Mouse (Mus musculus) erythroblast, embryonic 14.5 days (primary cell): Measurements from ENCODE around the gene Gm28051. TPM values are rescaled to one million over a fixed set of nuclear protein-coding genes. Genes with fewer than 3 reads are reported as not detected.

Experiments used
- H3K27me3 ChIP-seq: 2 replicates; pipeline ENCODE4 v1.6.1; 2012; ENCODE audit warnings: inconsistent platforms; ENCODE audit not compliant: control insufficient read depth
- H3K36me3 ChIP-seq: 2 replicates; pipeline ENCODE4 v1.6.1; 2012; ENCODE audit warnings: mild to moderate bottlenecking, inconsistent platforms; ENCODE audit not compliant: control insufficient read depth
- H3K4me1 ChIP-seq: 2 replicates; pipeline ENCODE4 v1.6.1; 2012; ENCODE audit warnings: inconsistent platforms; ENCODE audit not compliant: control insufficient read depth
- H3K4me3 ChIP-seq: replicated peaks from 2 replicates; pipeline ENCODE3; 2012; ENCODE audit warnings: moderate library complexity, mild to moderate bottlenecking, inconsistent platforms
- H3K9me3 ChIP-seq: 2 replicates; pipeline ENCODE4 v1.6.1; 2012; ENCODE audit warnings: low read length, inconsistent platforms, mixed read lengths; ENCODE audit not compliant: control insufficient read depth
- GATA1 ChIP-seq: IDR thresholded peaks from 2 replicates; pipeline ENCODE4 v1.6.1; 2012; ENCODE audit warnings: low read length, inconsistent platforms, mixed read lengths
- TAL1 ChIP-seq: IDR thresholded peaks from 3 replicates; pipeline ENCODE4 v1.6.1; 2012; ENCODE audit warnings: low read length, inconsistent platforms, mixed read lengths
- polyA plus RNA-seq: library from polyadenylated mRNA; stranded (reverse); fragments of >175 nt; gene quantifications from 2 replicates; pipeline ENCODE4 v1.2.3, GENCODE M21; 2012

The Gm28051 gene
- polyA plus RNA-seq, 1 experiment = not detected

DNA sequence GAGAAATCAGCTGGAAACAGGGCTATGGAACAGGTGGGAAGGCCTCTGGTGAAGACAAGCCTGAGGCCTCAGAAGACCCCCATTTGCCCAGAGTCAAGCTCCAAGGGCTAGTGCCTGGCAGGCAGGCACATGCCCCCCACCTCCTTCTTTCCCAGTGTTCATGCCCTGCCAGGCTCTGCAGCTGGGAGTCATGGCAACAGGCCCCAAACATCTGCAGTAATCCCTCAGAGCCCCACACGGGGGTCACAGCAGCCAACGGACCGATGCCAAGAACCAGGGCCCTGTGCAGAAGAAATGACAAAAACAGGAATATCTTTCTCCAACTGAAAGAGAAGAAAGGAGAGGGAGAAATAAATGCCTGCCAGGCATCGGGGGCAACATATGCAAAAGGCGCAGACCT is 73.6 kb downstream of the Gm28051 start:
- H3K4me1 ChIP-seq = peaks cover 8% of the 10 kb centered on the region

DNA sequence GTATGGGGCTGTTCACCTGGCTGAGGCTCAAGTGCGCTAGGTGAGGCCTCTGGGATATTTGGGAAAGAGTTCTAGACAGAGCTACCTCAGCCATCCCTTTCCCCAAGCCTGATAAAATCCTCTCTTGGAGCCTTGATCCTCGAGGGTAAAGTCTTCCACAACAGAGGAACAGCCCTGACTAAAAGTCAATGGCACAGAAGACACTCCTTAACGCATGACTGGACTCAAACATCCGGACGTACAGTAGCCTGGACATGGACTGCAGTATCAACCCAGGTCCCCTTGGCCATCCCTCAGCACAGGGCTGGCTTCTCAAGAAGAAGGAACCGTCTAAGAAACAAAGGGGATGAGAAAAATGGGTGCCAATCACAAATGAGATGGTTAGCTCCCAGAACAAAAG is 74.1 kb downstream of the Gm28051 start:
- Histone ChIP-seq H3K9me3 (no peaks in the 10 kb centered on the region), H3K27me3 (no peaks in the 10 kb centered on the region), H3K4me3 (no peak overlapping the region), H3K36me3 (no peaks in the 10 kb centered on the region), H3K4me1 (peaks cover 8% of the 10 kb centered on the region)
- TF ChIP-seq GATA1 (no peak), TAL1 (no peak)

More for the DNA sequence above, 73.6 kb downstream of the Gm28051 start:
- H3K9me3 ChIP-seq = no peaks in the 10 kb centered on the region
- TF ChIP-seq GATA1 (no peak), TAL1 (no peak)
- H3K36me3 ChIP-seq = no peaks in the 10 kb centered on the region
- H3K27me3 ChIP-seq = no peaks in the 10 kb centered on the region
- H3K4me3 ChIP-seq = no peak overlapping the region

DNA sequence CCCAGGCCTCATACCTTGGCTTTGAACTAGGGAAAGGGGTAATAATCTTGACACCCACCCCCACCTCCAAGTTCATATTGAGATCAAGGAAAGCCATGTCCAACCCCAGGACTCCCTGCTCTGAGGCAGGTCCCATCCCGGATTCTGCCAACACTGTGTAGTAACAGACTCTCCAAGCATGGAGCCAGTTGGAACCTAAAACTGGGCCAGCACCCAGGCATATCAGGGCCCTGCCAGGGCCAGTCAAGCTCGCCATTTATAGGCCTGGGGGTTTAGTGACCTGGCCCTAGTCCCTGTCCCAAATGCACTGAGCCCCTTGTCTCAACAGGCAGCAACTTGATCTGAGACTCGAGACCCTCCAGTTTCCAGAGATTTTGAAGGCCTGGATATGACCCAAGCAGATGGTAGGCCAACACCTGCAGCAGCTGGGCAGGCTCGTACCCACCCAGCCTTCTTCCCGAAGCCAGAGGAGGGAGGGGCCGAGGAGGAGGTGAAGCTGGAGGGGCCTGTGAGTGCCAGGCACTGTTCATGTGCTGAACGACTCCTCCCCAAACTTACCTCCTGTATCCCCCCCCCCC is 74.8 kb downstream of the Gm28051 start:
- TF ChIP-seq TAL1 (no peak), GATA1 (no peak)
- Histone ChIP-seq H3K9me3 (no peaks in the 10 kb centered on the region), H3K4me1 (peaks cover 5% of the 10 kb centered on the region)

DNA sequence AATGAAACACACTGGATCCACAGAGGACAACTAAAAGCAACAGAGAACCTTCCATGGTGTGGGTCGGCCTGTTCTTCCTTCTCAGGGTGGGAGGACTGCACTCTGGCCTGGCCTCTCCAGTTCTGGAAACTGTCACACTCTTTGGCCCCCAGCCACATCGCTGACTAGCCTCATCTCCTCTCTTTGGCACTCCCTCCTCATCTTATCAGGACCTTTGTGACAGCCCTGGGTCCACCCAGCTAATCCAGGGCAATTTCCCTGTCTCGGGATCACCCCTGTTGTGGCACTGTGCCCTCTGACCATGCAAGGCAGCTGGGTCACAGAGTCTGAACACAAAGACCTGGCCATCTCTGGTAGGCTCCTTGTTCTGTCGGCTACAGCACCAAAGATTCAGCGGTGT is 75.5 kb downstream of the Gm28051 start:
- no peak overlapping the region for H3K4me3 ChIP-seq

More for the DNA sequence above, 74.8 kb downstream of the Gm28051 start:
- Histone ChIP-seq H3K4me3 (no peak overlapping the region), H3K27me3 (no peaks in the 10 kb centered on the region), H3K36me3 (no peaks in the 10 kb centered on the region)

DNA sequence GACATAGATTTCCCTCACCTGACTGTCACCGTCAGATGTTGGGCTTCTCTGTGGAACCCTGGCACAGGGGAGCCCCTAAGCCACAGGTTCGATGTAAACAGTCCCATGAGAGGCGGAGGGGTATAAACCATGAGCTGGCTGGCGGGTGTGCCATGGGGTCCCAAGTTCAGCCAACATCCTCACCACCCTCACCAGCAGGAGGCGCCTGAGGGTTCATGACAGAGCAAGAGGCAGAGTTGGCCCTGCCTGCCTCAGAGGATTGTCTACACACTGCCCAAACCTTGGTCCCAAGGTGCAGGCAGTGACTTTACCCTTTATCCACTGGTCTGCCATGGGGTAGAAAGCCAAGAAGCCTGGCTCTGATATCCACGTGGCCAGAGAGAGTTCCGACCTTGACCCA is 76.0 kb downstream of the Gm28051 start:
- Histone ChIP-seq H3K4me3 (no peak overlapping the region), H3K36me3 (no peaks in the 10 kb centered on the region), H3K9me3 (no peaks in the 10 kb centered on the region), H3K4me1 (peaks cover 5% of the 10 kb centered on the region), H3K27me3 (no peaks in the 10 kb centered on the region)
- no peak for TF ChIP-seq TAL1
- TF ChIP-seq GATA1 = no peak

More for the DNA sequence above, 75.5 kb downstream of the Gm28051 start:
- H3K9me3 ChIP-seq = no peaks in the 10 kb centered on the region
- peaks cover 5% of the 10 kb centered on the region for H3K4me1 ChIP-seq
- no peaks in the 10 kb centered on the region for H3K36me3 ChIP-seq
- H3K27me3 ChIP-seq = no peaks in the 10 kb centered on the region
- no peak for TF ChIP-seq GATA1

DNA sequence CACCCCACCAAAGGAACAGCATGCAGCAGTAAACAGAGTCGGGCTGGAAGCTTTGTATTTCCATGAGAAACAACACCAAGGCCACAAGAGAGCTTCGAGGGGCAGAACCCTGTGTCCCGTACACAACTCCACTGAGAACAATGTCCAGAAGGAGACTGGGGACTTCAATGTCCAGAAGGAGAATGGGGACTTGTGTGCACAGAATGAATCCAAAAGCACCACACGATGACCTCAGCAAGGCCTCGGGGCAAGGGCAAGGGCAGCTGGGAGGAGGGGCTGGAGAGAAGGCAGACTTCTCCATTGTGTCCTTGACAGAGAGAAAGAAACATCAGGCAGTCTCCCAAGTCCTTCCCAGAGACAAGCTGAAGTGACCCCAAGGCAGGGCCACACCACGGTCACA is 78.7 kb downstream of the Gm28051 start:
- TF ChIP-seq GATA1 = no peak
- no peak for TF ChIP-seq TAL1
- Histone ChIP-seq H3K4me3 (no peak overlapping the region), H3K9me3 (no peaks in the 10 kb centered on the region), H3K4me1 (no peaks in the 10 kb centered on the region; the same call in 1 of the 2 replicates), H3K27me3 (no peaks in the 10 kb centered on the region), H3K36me3 (no peaks in the 10 kb centered on the region; the same call in 1 of the 2 replicates)

DNA sequence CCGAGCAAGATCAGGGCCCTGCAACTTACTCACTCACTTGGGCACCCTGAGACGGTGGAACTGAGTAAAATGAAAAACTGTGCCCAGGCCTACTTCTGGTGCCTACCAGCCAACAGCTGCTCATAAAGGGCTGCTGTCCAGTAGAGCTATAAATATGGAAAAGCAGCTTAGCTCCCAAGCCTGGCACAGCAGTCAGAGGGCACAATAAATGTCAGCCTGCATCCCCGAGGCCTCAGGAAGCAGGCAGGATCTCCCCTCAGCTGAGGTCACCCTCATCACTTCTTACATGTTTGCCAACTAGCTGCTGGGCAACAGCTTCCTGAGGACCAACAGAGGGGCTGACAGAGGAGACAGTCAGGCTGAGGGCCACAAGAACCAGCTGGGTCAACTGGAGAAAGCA is 80.5 kb downstream of the Gm28051 start:
- no peak for TF ChIP-seq GATA1
- TF ChIP-seq TAL1 = no peak

DNA sequence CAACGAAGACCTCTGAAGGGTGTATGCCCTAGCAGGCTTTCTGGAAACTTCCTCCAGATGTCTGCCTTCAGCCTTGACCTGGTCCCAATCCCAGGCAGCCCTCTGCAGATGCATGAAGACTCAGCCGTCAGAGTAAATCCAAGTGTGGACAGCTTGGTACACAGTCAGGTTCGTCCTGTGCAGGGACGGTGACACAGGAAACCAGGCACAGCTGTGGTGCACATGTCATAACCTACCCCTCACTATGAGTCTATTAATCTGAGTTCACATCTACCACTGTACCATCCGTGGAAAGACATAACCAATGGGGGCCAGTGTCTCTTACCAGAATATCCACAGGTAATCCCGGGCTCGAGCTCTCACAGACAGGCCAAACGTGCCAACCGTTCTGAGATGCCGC is 83.0 kb downstream of the Gm28051 start:
- no peaks in the 10 kb centered on the region for H3K9me3 ChIP-seq
- no peaks in the 10 kb centered on the region for H3K4me1 ChIP-seq
- TF ChIP-seq GATA1 = no peak
- TF ChIP-seq TAL1 = no peak
- H3K27me3 ChIP-seq = no peaks in the 10 kb centered on the region
- H3K4me3 ChIP-seq = no peak overlapping the region
- H3K36me3 ChIP-seq = no peaks in the 10 kb centered on the region; the same call in 1 of the 2 replicates

More for the DNA sequence above, 80.5 kb downstream of the Gm28051 start:
- Histone ChIP-seq H3K36me3 (no peaks in the 10 kb centered on the region; the same call in 1 of the 2 replicates), H3K27me3 (no peaks in the 10 kb centered on the region), H3K4me3 (no peak overlapping the region), H3K4me1 (no peaks in the 10 kb centered on the region; the same call in 1 of the 2 replicates), H3K9me3 (no peaks in the 10 kb centered on the region)

DNA sequence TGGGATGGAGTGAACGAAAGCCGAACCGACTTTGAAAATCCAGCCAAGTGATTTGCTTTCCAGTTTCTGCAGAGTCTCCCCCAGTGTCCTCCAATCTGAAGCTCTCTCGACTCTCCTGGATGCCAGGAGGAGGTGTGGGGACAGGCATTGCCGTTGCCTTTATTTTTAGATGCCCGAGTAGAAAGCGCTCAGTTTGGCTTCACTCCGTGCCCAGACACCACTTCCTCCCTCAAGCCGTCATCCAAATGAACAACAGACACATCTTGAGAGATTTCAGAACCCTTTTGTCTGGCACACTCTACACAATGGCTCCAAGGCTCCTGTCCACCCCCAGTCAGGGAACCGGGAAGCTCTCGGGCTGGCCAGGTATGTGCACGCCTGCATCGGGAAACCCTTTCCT is 83.4 kb downstream of the Gm28051 start:
- H3K4me1 ChIP-seq = no peaks in the 10 kb centered on the region
- no peaks in the 10 kb centered on the region for H3K27me3 ChIP-seq
- TF ChIP-seq GATA1 (no peak), TAL1 (no peak)
- H3K9me3 ChIP-seq = no peaks in the 10 kb centered on the region
- H3K4me3 ChIP-seq = no peak overlapping the region
- H3K36me3 ChIP-seq = no peaks in the 10 kb centered on the region; the same call in 1 of the 2 replicates
